Mouse (Mus musculus) ovary, adult 18-20 months (tissue): ENCODE measurements around the gene Sbno2.

Experiments
- DNase-seq: peaks from one replicate; pipeline ENCODE4 v3.0.0; 2022; ENCODE audit warnings: low spot score, mixed read lengths

Sbno2 gene

GRCm38 (mm10) chr10:80017361-80017760, 88.0 kb downstream of the Sbno2 start:
- no peak for DNase-seq

GRCm38 (mm10) chr10:80016931-80017330, 88.4 kb downstream of the Sbno2 start:
- DNase-seq, result no peak

GRCm38 (mm10) chr10:80016511-80016910, 88.9 kb downstream of the Sbno2 start, which contains the start of gene Arhgap45:
Arhgap45 (plus strand) TSS chr10:80016653.
- no peak for DNase-seq

GRCm38 (mm10) chr10:80015583-80015982, 89.8 kb downstream of the Sbno2 start:
- no peak for DNase-seq

DNA sequence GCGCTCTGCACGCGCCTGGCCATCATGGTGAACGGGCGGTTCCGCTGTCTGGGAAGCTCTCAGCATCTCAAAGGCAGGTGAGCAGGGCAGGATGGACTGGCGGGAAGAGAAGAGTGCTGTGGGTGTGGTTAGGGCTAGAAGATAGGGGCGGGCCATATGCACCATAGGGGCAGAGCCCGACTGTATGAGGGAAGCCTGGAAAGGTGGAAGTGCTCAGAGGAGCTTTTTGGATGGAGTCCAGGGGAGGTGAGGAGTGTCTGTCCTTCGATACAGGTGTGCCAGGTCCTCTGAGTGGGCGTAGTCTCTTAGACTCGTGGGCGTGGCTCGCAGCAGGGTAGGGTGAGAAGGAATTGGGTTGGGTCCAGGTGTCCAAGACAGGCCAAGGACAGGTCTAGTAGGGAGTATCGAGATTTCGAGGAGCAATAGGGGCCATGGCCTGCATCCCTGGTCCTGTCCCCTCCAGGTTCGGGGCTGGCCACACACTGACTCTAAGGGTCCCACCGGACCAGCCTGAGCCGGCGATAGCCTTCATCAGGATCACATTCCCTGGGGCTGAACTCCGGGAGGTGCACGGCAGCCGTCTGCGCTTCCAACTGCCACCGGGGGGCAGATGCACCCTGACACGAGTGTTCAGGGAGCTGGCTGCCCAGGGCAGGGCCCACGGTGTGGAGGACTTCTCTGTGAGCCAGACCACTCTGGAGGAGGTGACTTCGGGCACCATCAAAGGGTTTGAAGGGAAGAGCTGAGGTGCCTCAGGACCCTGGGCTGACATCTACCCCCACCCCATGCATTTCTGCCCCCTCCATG, 90.7 kb downstream of the Sbno2 start:
- no peak for DNase-seq

GRCm38 (mm10) chr10:80013609-80014008, 91.8 kb downstream of the Sbno2 start:
- no peak for DNase-seq

- DNase-seq, result no peak
Measured at GRCm38 (mm10) chr10:80011740-80012139, 93.6 kb downstream of the Sbno2 start.
